Mouse (Mus musculus): Measurements from ENCODE around the gene Rbks.

GRCm38 (mm10) chr5:31646574-31646973 lies 50.9 kb downstream of the Rbks start:
- no peak for TF ChIP-seq CTCF (IDR thresholded peaks at IDR 0.05)
- TF ChIP-seq EP300 (IDR thresholded peaks at IDR 0.05): no peak
